Mouse (Mus musculus): ENCODE data around the gene Podxl2.

The Podxl2 gene

DNA sequence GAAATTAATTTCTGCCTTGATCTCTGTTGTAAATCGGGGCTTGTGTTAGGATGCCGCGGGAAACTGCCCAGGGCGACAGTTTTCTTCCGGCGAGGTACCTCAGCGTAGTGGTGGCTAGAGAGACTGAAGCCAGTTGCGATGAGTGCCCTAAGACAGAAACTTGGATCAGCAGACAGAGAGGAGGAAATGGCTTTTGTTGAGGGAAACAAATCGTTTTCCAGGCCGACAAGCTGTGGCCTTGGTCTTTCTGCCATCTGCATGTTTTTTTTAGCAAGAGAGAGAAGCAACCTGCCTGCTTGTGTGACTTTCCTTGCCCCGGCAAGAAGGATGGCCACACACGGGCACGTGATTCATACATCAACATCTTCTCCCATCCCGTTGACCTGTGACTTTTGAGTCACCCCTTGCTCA lies 80.3 kb downstream of the Podxl2 start:
- no peak for DNase-seq

DNA sequence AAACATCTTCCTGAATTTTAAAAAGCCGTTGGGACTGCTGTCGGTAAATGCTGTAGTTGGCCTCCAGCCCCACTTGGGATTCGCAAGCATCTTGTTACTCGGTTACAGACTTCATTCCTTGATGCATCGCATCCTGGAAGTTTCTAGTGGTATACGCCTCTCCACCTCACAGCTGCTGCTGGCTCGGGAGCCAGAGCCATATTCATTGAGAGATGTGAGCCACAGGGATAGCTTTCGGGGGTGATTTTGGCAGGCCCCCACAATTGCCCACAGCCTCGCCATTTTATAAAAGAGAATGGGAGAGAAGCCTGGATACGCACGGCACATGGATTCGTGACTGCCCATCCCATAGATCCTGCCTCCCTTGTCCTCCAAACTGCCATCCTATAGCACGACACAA lies 81.0 kb downstream of the Podxl2 start:
- no peak for DNase-seq

DNA sequence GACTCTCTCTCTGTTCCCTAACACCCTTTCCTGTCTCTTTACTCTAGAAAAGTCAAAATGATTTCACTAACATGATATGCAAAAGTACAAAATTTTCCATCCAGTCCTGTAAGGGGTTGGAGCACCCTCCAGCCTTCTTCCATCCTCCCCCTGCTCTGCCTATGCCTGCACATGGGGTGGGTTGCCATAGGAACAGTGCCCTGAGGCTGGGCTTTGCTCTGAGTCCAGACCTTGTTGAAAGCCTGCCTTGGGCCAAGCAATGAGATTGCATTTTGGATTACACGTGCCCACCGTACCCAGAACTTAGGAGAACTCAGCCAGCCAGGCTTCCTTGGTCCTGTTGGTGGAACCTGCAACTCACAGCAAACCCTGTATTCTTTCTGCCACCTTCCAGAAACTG lies 81.6 kb downstream of the Podxl2 start:
- no peak for DNase-seq
